Mouse (Mus musculus) MEL (cell line): ENCODE data around the gene Baiap2l1. TPM values are rescaled to one million over a fixed set of nuclear protein-coding genes. Genes with fewer than 3 reads are reported as not detected.

ENCODE experiments used
- DNase-seq: peaks from one replicate; pipeline ENCODE4 v3.0.0; 2011; ENCODE audit warnings: low read depth, low spot score
- H3K27ac ChIP-seq: 2 replicates; pipeline ENCODE4 v1.5.1; 2012; ENCODE audit warnings: low read depth, mild to moderate bottlenecking, control low read depth, low read length, moderate library complexity; ENCODE audit not compliant: control insufficient read depth
- H3K27me3 ChIP-seq, 2 experiments: fragments of 150-350 bp in 1 of 2; sonication (generic) in 1 of 2; 2 replicates each; pipeline ENCODE4 v1.6.1; 2012; ENCODE audit warnings: low read length in 2 of 2, mild to moderate bottlenecking in 2 of 2, improper control_type of control experiment in 1 of 2, moderate library complexity in 1 of 2; ENCODE audit not compliant: insufficient read depth in 2 of 2, control insufficient read depth in 1 of 2
- H3K36me3 ChIP-seq, 2 experiments: 2 replicates each; pipeline ENCODE4 v1.6.1; 2012 to 2014; ENCODE audit warnings: low read length in 2 of 2, improper control_type of control experiment in 1 of 2, inconsistent platforms in 1 of 2, mild to moderate bottlenecking in 1 of 2; ENCODE audit not compliant: insufficient read depth in 2 of 2, control insufficient read depth in 1 of 2
- H3K4me1 ChIP-seq, 2 experiments: fragments of 150-350 bp in 1 of 2; sonication (generic) in 1 of 2; 2 replicates each; pipeline ENCODE4 v1.6.1; 2012; ENCODE audit warnings: low read length in 2 of 2, improper control_type of control experiment in 1 of 2, mild to moderate bottlenecking in 1 of 2; ENCODE audit not compliant: insufficient read depth in 2 of 2, control insufficient read depth in 1 of 2
- H3K4me3 ChIP-seq, 2 experiments: fragments of 150-350 bp in 1 of 2; sonication (generic) in 1 of 2; 2 replicates each; pipeline ENCODE4 v1.5.1; 2012; ENCODE audit warnings: low read depth in 2 of 2, low read length in 2 of 2, mild to moderate bottlenecking in 2 of 2, moderate library complexity in 2 of 2, control low read depth in 1 of 2, improper control_type of control experiment in 1 of 2; ENCODE audit not compliant: control insufficient read depth in 1 of 2, insufficient read depth in 1 of 2
- H3K79me2 ChIP-seq: 2 replicates; pipeline ENCODE4 v1.6.1; 2012; ENCODE audit warnings: mild to moderate bottlenecking, low read length, moderate library complexity; ENCODE audit not compliant: control insufficient read depth, poor library complexity, insufficient read depth
- H3K9ac ChIP-seq: 2 replicates; pipeline ENCODE4 v1.6.1; 2012; ENCODE audit warnings: low read depth, mild to moderate bottlenecking, control low read depth, low read length, moderate library complexity; ENCODE audit not compliant: control insufficient read depth, poor library complexity, severe bottlenecking
- H3K9me3 ChIP-seq: fragments of 150-350 bp; sonication (generic); replicated peaks from 2 replicates; pipeline ENCODE4 v1.6.1; 2012; ENCODE audit warnings: mild to moderate bottlenecking, low read length, improper control_type of control experiment, moderate library complexity; ENCODE audit not compliant: insufficient read depth
- CHD1 ChIP-seq: IDR thresholded peaks from 2 replicates; pipeline ENCODE4 v1.6.1; 2012; ENCODE audit warnings: low read depth, mild to moderate bottlenecking, inconsistent platforms, low read length, improper control_type of control experiment
- CHD2 ChIP-seq: IDR thresholded peaks from 2 replicates; pipeline ENCODE4 v1.6.1; 2011; ENCODE audit warnings: low read length, improper control_type of control experiment
- ETS1 ChIP-seq: IDR thresholded peaks from 2 replicates; pipeline ENCODE4 v1.6.1; 2012; ENCODE audit warnings: low read depth, mild to moderate bottlenecking, inconsistent platforms, low read length, improper control_type of control experiment, moderate library complexity
- GABPA ChIP-seq: IDR thresholded peaks from 2 replicates; pipeline ENCODE4 v1.6.1; 2012; ENCODE audit warnings: low read depth, mild to moderate bottlenecking, inconsistent platforms, low read length, improper control_type of control experiment, moderate library complexity
- GATA1 ChIP-seq: IDR thresholded peaks from 2 replicates; pipeline ENCODE4 v1.6.1; 2011; ENCODE audit warnings: low read depth, low read length, improper control_type of control experiment
- HCFC1 ChIP-seq: IDR thresholded peaks from 2 replicates; pipeline ENCODE4 v1.6.1; 2012; ENCODE audit warnings: low read depth, mild to moderate bottlenecking, inconsistent platforms, low read length, improper control_type of control experiment, moderate library complexity
- KAT2A ChIP-seq: conservative IDR thresholded peaks from 2 replicates; pipeline ENCODE4 v1.6.1; 2012; ENCODE audit warnings: low read depth, low read length, improper control_type of control experiment, inconsistent platforms
- MAX ChIP-seq: IDR thresholded peaks from 2 replicates; pipeline ENCODE4 v1.6.1; 2011; ENCODE audit warnings: low read length, improper control_type of control experiment
- MAZ ChIP-seq: IDR thresholded peaks from 2 replicates; pipeline ENCODE4 v1.6.1; 2012; ENCODE audit warnings: low read depth, mild to moderate bottlenecking, inconsistent platforms, low read length, improper control_type of control experiment
- MEF2A ChIP-seq: IDR thresholded peaks from 2 replicates; pipeline ENCODE4 v1.6.1; 2014; ENCODE audit warnings: low read depth, mild to moderate bottlenecking, inconsistent platforms, low read length, improper control_type of control experiment; ENCODE audit not compliant: poor library complexity, insufficient replicate concordance, severe bottlenecking; ENCODE audit errors: extremely low read depth
- MXI1 ChIP-seq: IDR thresholded peaks from 2 replicates; pipeline ENCODE4 v1.6.1; 2011; ENCODE audit warnings: mild to moderate bottlenecking, low read depth, low read length, improper control_type of control experiment
- NRF1 ChIP-seq: IDR thresholded peaks from 2 replicates; pipeline ENCODE4 v1.6.1; 2014; ENCODE audit warnings: low read depth, mild to moderate bottlenecking, inconsistent platforms, low read length, improper control_type of control experiment, moderate library complexity; ENCODE audit not compliant: poor library complexity, insufficient read depth, severe bottlenecking
- SIN3A ChIP-seq: IDR thresholded peaks from 2 replicates; pipeline ENCODE4 v1.6.1; 2012; ENCODE audit warnings: low read length, improper control_type of control experiment, inconsistent platforms
- UBTF ChIP-seq: IDR thresholded peaks from 2 replicates; pipeline ENCODE4 v1.6.1; 2012; ENCODE audit warnings: low read depth, mild to moderate bottlenecking, inconsistent platforms, low read length, improper control_type of control experiment, moderate library complexity, borderline replicate concordance; ENCODE audit not compliant: insufficient read depth
- USF1 ChIP-seq: IDR thresholded peaks from 2 replicates; pipeline ENCODE4 v1.6.1; 2014; ENCODE audit warnings: low read depth, mild to moderate bottlenecking, inconsistent platforms, low read length, improper control_type of control experiment, moderate library complexity
- USF2 ChIP-seq, 2 experiments: IDR thresholded peaks; 2 replicates each; pipeline ENCODE4 v1.6.1; 2011 to 2012; ENCODE audit warnings: improper control_type of control experiment in 2 of 2, low read length in 2 of 2, borderline replicate concordance in 1 of 2, inconsistent platforms in 1 of 2, low read depth in 1 of 2, mild to moderate bottlenecking in 1 of 2; ENCODE audit not compliant: insufficient read depth in 1 of 2
- ZKSCAN1 ChIP-seq: IDR thresholded peaks from 2 replicates; pipeline ENCODE4 v1.6.1; 2012; ENCODE audit warnings: low read depth, mild to moderate bottlenecking, inconsistent platforms, low read length, improper control_type of control experiment, moderate library complexity
- ZMIZ1 ChIP-seq: IDR thresholded peaks from 2 replicates; pipeline ENCODE4 v1.6.1; 2012; ENCODE audit warnings: low read depth, mild to moderate bottlenecking, inconsistent platforms, low read length, improper control_type of control experiment, moderate library complexity
- polyA plus RNA-seq, 2 experiments: library from polyadenylated mRNA; stranded (reverse) in 1 of 2; unstranded in 1 of 2; fragments of >175 nt in 1 of 2; fragments of >200 nt in 1 of 2; gene quantifications; 2 replicates each; pipeline versions ENCODE4 v1.2.1 to v1.2.4; 2012; ENCODE audit warnings: low replicate concordance in 2 of 2, low read depth in 1 of 2; ENCODE audit not compliant: insufficient read length in 2 of 2, insufficient read depth in 1 of 2, missing spikeins in 1 of 2
- total RNA-seq: library from RNA; depleted of rRNA; stranded (reverse); fragments of 300-350 nt; gene quantifications from 2 replicates; pipeline ENCODE4 v1.2.3, GENCODE M21; 2012

The Baiap2l1 gene
- total and polyA plus RNA-seq, 3 experiments: 0.06 TPM; not detected in 2

DNA sequence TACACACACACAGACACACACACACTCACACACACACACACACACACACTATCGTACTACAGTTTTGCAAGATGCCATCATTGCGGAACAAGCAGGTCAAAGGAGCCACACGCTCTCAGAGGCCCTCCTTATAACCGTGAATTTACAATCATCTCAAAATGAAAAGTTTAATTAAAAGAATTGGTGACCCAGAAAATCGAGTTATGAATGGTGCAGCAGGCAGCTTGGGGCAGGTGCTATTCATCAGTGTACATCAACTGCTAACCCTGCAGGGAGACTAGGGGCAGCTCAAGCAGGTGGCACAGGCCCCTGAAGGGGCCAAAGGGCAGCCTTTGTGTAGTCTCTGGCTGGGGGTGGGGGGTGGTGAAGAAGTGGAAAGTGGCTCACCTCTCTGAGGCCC is 42.9 kb upstream of the Baiap2l1 start:
- TF ChIP-seq USF1: no peak
- TF ChIP-seq USF2 (IDR thresholded peaks at IDR 0.05; ENCODE audit: borderline replicate concordance in 1 of 2, insufficient read depth in 1 of 2, low read depth in 1 of 2, low read length in 2 of 2): no peak
- TF ChIP-seq ZMIZ1: no peak
- no peak for TF ChIP-seq CHD2
- TF ChIP-seq ZKSCAN1: no peak
- TF ChIP-seq GABPA: no peak
- TF ChIP-seq MAZ: no peak
- Histone ChIP-seq H3K9me3 (no peaks in the 10 kb centered on the region), H3K79me2 (no peaks in the 10 kb centered on the region), H3K27me3 (no peaks in the 10 kb centered on the region), H3K36me3 (no peaks in the 10 kb centered on the region), H3K9ac (no peak overlapping the region), H3K4me1 (no peaks in the 10 kb centered on the region), H3K4me3 (no peak overlapping the region), H3K27ac (no peak overlapping the region)
- no peak for DNase-seq

DNA sequence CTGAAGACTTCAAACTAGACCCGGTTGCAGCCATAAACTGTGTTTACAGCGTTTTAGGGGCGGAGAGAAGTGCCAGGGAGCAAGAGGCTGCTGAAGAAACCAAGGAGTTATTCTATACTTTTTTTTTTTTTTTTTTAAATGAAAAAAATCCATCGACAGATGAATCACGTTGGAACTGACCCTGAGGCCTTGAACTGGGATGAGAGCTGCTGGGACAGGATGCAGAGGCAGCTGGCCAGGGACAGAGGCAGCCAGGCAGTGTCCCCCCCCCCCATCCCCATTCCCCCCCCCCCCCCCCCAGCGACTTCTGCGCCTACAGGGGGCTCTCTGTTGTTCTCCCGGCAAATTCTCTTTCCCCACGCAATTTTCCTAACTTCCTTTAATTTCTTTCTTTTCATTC is 39.7 kb upstream of the Baiap2l1 start:
- Histone ChIP-seq H3K9ac (no peak overlapping the region), H3K4me1 (no peaks in the 10 kb centered on the region), H3K9me3 (no peaks in the 10 kb centered on the region), H3K36me3 (no peaks in the 10 kb centered on the region), H3K79me2 (no peaks in the 10 kb centered on the region), H3K27ac (no peak overlapping the region), H3K4me3 (no peak overlapping the region), H3K27me3 (no peaks in the 10 kb centered on the region)
- no peak for DNase-seq
- TF ChIP-seq KAT2A (no peak), SIN3A (no peak), CHD1 (no peak), USF1 (no peak), GABPA (no peak), GATA1 (no peak), ZKSCAN1 (no peak), MXI1 (no peak), ETS1 (no peak), HCFC1 (no peak), UBTF (no peak), MAX (no peak), MEF2A (no peak), ZMIZ1 (no peak), NRF1 (no peak)
- TF ChIP-seq, all 39 proteins: peak for 0
